Mouse (Mus musculus) thymus, adult 2 months (tissue): ENCODE data around the gene Ndst2.

ENCODE experiments used
- CTCF ChIP-seq: fragments of 200-500 bp; IDR thresholded peaks from 2 replicates; pipeline ENCODE4 v1.5.1; 2012; ENCODE audit warnings: mild to moderate bottlenecking, control low read depth, low read length, moderate library complexity, borderline replicate concordance; ENCODE audit not compliant: control insufficient read depth, poor library complexity, insufficient read depth; ENCODE audit errors: extremely low read depth
- POLR2A ChIP-seq: fragments of 200-500 bp; IDR thresholded peaks from 2 replicates; pipeline ENCODE4 v1.6.1; 2012; ENCODE audit warnings: mild to moderate bottlenecking, low read length, control low read depth, moderate library complexity; ENCODE audit not compliant: control insufficient read depth, poor library complexity, insufficient read depth; ENCODE audit errors: extremely low read depth

DNA sequence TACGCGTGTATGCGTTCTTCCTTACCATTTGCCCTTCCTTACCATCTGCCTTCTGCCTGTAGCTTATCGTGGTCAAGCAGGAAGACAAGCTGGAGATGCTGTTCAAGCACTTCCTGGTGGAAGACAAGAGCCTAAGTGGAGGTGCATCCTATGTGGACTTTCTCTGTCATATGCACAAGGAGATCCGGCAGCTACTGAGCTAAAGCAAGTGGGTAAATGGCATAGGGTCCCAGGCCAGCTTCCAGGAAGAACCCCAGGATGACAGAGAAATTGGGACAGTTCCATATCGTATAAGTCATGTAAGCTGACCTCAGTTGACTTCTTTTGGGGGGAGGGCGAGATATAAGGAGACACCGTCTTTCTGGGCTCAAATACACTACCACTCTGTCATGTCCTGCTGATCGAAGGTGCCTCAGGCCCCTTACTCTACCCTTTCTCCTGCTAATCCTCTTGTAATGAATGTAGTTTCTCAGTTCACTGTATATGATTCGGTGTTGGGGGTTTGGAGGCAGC lies 40.7 kb downstream of the Ndst2 start:
- TF ChIP-seq CTCF = no peak
- no peak for TF ChIP-seq POLR2A
